Mouse (Mus musculus): ENCODE data around the gene Olfr1358.

Olfr1358 gene

GRCm38 (mm10) chr10:78569686-78570085, 52.5 kb downstream of the Olfr1358 start:
- no peak for DNase-seq (ENCODE audit: low read depth)
